Mouse (Mus musculus): ENCODE results near the gene Castor1.
"Not testable (repeated sequence)": the region's sequence is repeated elsewhere in the genome, so short reads cannot be mapped to it uniquely, and the experiment has no call there.

Gene Castor1

GRCm38 (mm10) chr11:4217914-4218629 is at the start of gene Castor1:
TSS of gene Castor1 (plus strand) at chr11:4218225.
- peak; percentile 35; the same call in 1 of the 2 replicates for ATAC-seq (ENCODE audit: low TSS enrichment)

- ATAC-seq (ENCODE audit: low TSS enrichment): peak; percentile 47
Observed at GRCm38 (mm10) chr11:4174586-4174985, 43.4 kb upstream of the Castor1 start.

GRCm38 (mm10) chr11:4177716-4178115 is 40.3 kb upstream of the Castor1 start:
- ATAC-seq (ENCODE audit: low TSS enrichment): no peak

GRCm38 (mm10) chr11:4182061-4182460 is 36.0 kb upstream of the Castor1 start:
- no peak for ATAC-seq (ENCODE audit: low TSS enrichment)

GRCm38 (mm10) chr11:4183511-4183910 is 34.5 kb upstream of the Castor1 start:
- no peak for ATAC-seq (ENCODE audit: low TSS enrichment)

- no peak for ATAC-seq (ENCODE audit: low TSS enrichment)
Observed at GRCm38 (mm10) chr11:4184251-4184952, 33.6 kb upstream of the Castor1 start.

GRCm38 (mm10) chr11:4185480-4185879 is 32.5 kb upstream of the Castor1 start:
- not testable (repeated sequence) for ATAC-seq (ENCODE audit: low TSS enrichment)

GRCm38 (mm10) chr11:4186486-4187317 is 31.3 kb upstream of the Castor1 start, which contains the start of gene Tbc1d10a:
TSS of gene Tbc1d10a (plus strand) at chr11:4186789.
- ATAC-seq (ENCODE audit: low TSS enrichment): peak; percentile 92

- no peak for ATAC-seq (ENCODE audit: low TSS enrichment)
Observed at GRCm38 (mm10) chr11:4187318-4187700, 30.7 kb upstream of the Castor1 start.

GRCm38 (mm10) chr11:4189182-4189581 is 28.8 kb upstream of the Castor1 start:
- no peak for ATAC-seq (ENCODE audit: low TSS enrichment)

GRCm38 (mm10) chr11:4190677-4191076 is 27.3 kb upstream of the Castor1 start:
- peak; percentile 20; the same call in 1 of the 2 replicates for ATAC-seq (ENCODE audit: low TSS enrichment)

- ATAC-seq (ENCODE audit: low TSS enrichment): no peak
Observed at GRCm38 (mm10) chr11:4192757-4193156, 25.3 kb upstream of the Castor1 start.

- no peak for ATAC-seq (ENCODE audit: low TSS enrichment)
Observed at GRCm38 (mm10) chr11:4193420-4193819, 24.6 kb upstream of the Castor1 start.

- no peak for ATAC-seq (ENCODE audit: low TSS enrichment)
Observed at GRCm38 (mm10) chr11:4195597-4196031, 22.4 kb upstream of the Castor1 start.

- ATAC-seq (ENCODE audit: low TSS enrichment): no peak
Observed at GRCm38 (mm10) chr11:4196636-4197035, 21.4 kb upstream of the Castor1 start.

- ATAC-seq (ENCODE audit: low TSS enrichment): no peak
Observed at GRCm38 (mm10) chr11:4197691-4198090, 20.3 kb upstream of the Castor1 start.

GRCm38 (mm10) chr11:4201981-4202700 is 15.9 kb upstream of the Castor1 start:
- ATAC-seq (ENCODE audit: low TSS enrichment): no peak

GRCm38 (mm10) chr11:4202995-4203704 is 14.9 kb upstream of the Castor1 start:
- ATAC-seq (ENCODE audit: low TSS enrichment): no peak

GRCm38 (mm10) chr11:4203705-4204074 is 14.3 kb upstream of the Castor1 start:
- no peak for ATAC-seq (ENCODE audit: low TSS enrichment)

- no peak for ATAC-seq (ENCODE audit: low TSS enrichment)
Observed at GRCm38 (mm10) chr11:4205097-4205655, 12.8 kb upstream of the Castor1 start.

- ATAC-seq (ENCODE audit: low TSS enrichment): peak; percentile 83; the same call in 1 of the 2 replicates
Observed at GRCm38 (mm10) chr11:4205951-4206350, 12.1 kb upstream of the Castor1 start.
